In genomic region chr13:83719635-83720291, GRCm38 (mm10) we compare ENCODE assay signal across 11 mouse cellular contexts.
DNase-seq lines count a peak whose midpoint lies in the region; ATAC-seq lines count a peak whose summit lies in the region.
"Had no signal": no experiment of that assay in that cellular context is flagged by ENCODE, and none has a peak within 500 bp of the region (broad histone marks: within the 10 kb centered on the region; RNA-seq: fewer than 3 reads in every experiment).

No protein-coding gene starts in this region.

- H3K4me3 ChIP-seq in forebrain, embryonic 15.5 days: peak overlapping the region; percentile 78
- peak overlapping the region; percentile 86 for H3K4me3 ChIP-seq in midbrain, embryonic 14.5 days (replicated peaks; ENCODE audit: low read depth, low read length)
- H3K4me3 ChIP-seq: heart, embryonic 10.5 days had no signal

- DNase-seq in brain, adult 2 months (ENCODE audit: low read depth, low spot score): peak; percentile 75
- peak; percentile 59 to 69 for DNase-seq in cerebellum, postnatal 10 days
- peak; percentile 81 for DNase-seq in midbrain, embryonic 14.5 days
- no peak for DNase-seq in ovary, postnatal 10 days (ENCODE audit: low spot score)
- DNase-seq in adrenal gland, postnatal 14 days: no peak
- DNase-seq: adrenal gland, postnatal 36 days; kidney, adult 9 months had no signal

- 2% methylated on average over 24 of the region's 24 CpGs for WGBS in forebrain, embryonic 15.5 days
- 3% methylated on average over 24 of the region's 24 CpGs for WGBS in midbrain, embryonic 14.5 days

- no peak for ATAC-seq in forebrain, embryonic 15.5 days (replicated peaks)
- no peak for ATAC-seq in midbrain, embryonic 14.5 days (ENCODE audit: low FRiP score, low TSS enrichment)
- no peak for ATAC-seq in megakaryocyte-erythroid progenitor cell, adult 5-6 weeks (replicated peaks; ENCODE audit: low FRiP score, low TSS enrichment, poor library complexity, severe bottlenecking)

- peak overlapping the region; percentile 65 for H3K4me2 ChIP-seq in forebrain, embryonic 15.5 days (replicated peaks)
- peak overlapping the region; percentile 86 for H3K4me2 ChIP-seq in midbrain, embryonic 14.5 days (ENCODE audit: low read length)

- H3K4me1 ChIP-seq in forebrain, embryonic 15.5 days: peaks cover 6% of the 10 kb centered on the region; the same call in 1 of the 2 replicates
- H3K4me1 ChIP-seq in midbrain, embryonic 14.5 days (ENCODE audit: control insufficient read depth, insufficient read depth, low read length): peaks cover 11% of the 10 kb centered on the region; the same call in 1 of the 2 replicates

- no peaks in the 10 kb centered on the region for H3K9me3 ChIP-seq in forebrain, embryonic 15.5 days
- no peaks in the 10 kb centered on the region for H3K9me3 ChIP-seq in midbrain, embryonic 14.5 days (ENCODE audit: control insufficient read depth, low read length)
- H3K9me3 ChIP-seq: heart, embryonic 10.5 days had no signal

- no peaks in the 10 kb centered on the region for H3K27me3 ChIP-seq in forebrain, embryonic 15.5 days
- H3K27me3 ChIP-seq in midbrain, embryonic 14.5 days (ENCODE audit: control insufficient read depth, insufficient read depth, low read length): peaks cover 20% of the 10 kb centered on the region

- peak overlapping the region; percentile 100 for H3K9ac ChIP-seq in forebrain, embryonic 15.5 days (replicated peaks)
- peak overlapping the region; percentile 95 for H3K9ac ChIP-seq in midbrain, embryonic 14.5 days (replicated peaks; ENCODE audit: low read length)

- H3K36me3 ChIP-seq in forebrain, embryonic 15.5 days: no peaks in the 10 kb centered on the region
- H3K36me3 ChIP-seq in midbrain, embryonic 14.5 days (ENCODE audit: control insufficient read depth, insufficient read depth, low read length): no peaks in the 10 kb centered on the region
- H3K36me3 ChIP-seq: heart, embryonic 10.5 days had no signal

- H3K27ac ChIP-seq in forebrain, embryonic 15.5 days (replicated peaks): peak overlapping the region; percentile 100
- peak overlapping the region; percentile 100 for H3K27ac ChIP-seq in midbrain, embryonic 14.5 days (replicated peaks; ENCODE audit: low read depth, low read length)
- H3K27ac ChIP-seq: heart, embryonic 10.5 days; macrophage had no signal

Comparison
In these comparisons a context has a peak if more than half of its experiments do, and no peak if none do; other contexts are left out.
1. DNase-seq: peak in brain, adult 2 months (single experiment), cerebellum, postnatal 10 days (2 of 2) and midbrain, embryonic 14.5 days (single experiment); none in ovary, postnatal 10 days (single experiment) and adrenal gland, postnatal 14 days (single experiment).